Mouse (Mus musculus) neural tube, embryonic 13.5 days (tissue): ENCODE results near the gene Tbx1. TPM values are rescaled to one million over a fixed set of nuclear protein-coding genes. Genes with fewer than 3 reads are reported as not detected.

Experiments
- ATAC-seq: fragments of 200-750 bp; cut with Nextera tagmentation; 2 replicates; pipeline ENCODE4 v1.8.0; 2017; ENCODE audit warnings: low read depth, mild to moderate bottlenecking, moderate TSS enrichment, moderate library complexity
- H3K27ac ChIP-seq: fragments of 300-500 bp; sonication (generic); replicated peaks from 2 replicates; pipeline ENCODE4 v1.5.1; 2015; ENCODE audit warnings: moderate library complexity, mild to moderate bottlenecking, inconsistent platforms
- H3K27me3 ChIP-seq: fragments of 300-500 bp; sonication (generic); 2 replicates; pipeline ENCODE4 v1.6.1; 2015; ENCODE audit warnings: mild to moderate bottlenecking, inconsistent platforms
- H3K36me3 ChIP-seq: fragments of 300-500 bp; sonication (generic); 2 replicates; pipeline ENCODE4 v1.6.1; 2015; ENCODE audit warnings: mild to moderate bottlenecking, inconsistent platforms
- H3K4me1 ChIP-seq: fragments of 300-500 bp; sonication (generic); replicated peaks from 2 replicates; pipeline ENCODE4 v1.6.1; 2015; ENCODE audit warnings: inconsistent platforms
- H3K4me2 ChIP-seq: fragments of 300-500 bp; sonication (generic); 2 replicates; pipeline ENCODE4 v1.6.1; 2015; ENCODE audit warnings: inconsistent platforms, mild to moderate bottlenecking, moderate library complexity
- H3K4me3 ChIP-seq: fragments of 300-500 bp; sonication (generic); 2 replicates; pipeline ENCODE4 v1.5.1; 2015; ENCODE audit warnings: mild to moderate bottlenecking, inconsistent platforms
- H3K9ac ChIP-seq: fragments of 300-500 bp; sonication (generic); 2 replicates; pipeline ENCODE4 v1.6.1; 2015; ENCODE audit warnings: moderate library complexity, mild to moderate bottlenecking, inconsistent platforms
- H3K9me3 ChIP-seq: fragments of 300-500 bp; sonication (generic); 2 replicates; pipeline ENCODE4 v1.6.1; 2016; ENCODE audit warnings: inconsistent platforms
- WGBS: fragments of 180-500 bp; shearing (Covaris S2); methylation state at CpG from one replicate; pipeline ENCODE4 v1.1.7; 2015; 5-methylcytosine and 5-hydroxymethylcytosine counted together
- polyA plus RNA-seq: library from polyadenylated mRNA; unstranded; fragments of >200 nt; fragmentation: Nextera tagmentation; extraction: Ambion mirVana; gene quantifications from 2 replicates; pipeline ENCODE4 v1.2.1, GENCODE M21; 2015

Gene Tbx1
- polyA plus RNA-seq, 1 experiment from 2014 or later = 2.2 TPM

- Histone ChIP-seq H3K9ac (peak overlapping the region; percentile 96), H3K36me3 (peaks cover 19% of the 10 kb centered on the region), H3K4me1 (peaks cover 44% of the 10 kb centered on the region), H3K4me3 (peak overlapping the region; percentile 81), H3K27ac (peak overlapping the region; percentile 93), H3K9me3 (no peaks in the 10 kb centered on the region), H3K4me2 (peak overlapping the region; percentile 94), H3K27me3 (peaks cover 33% of the 10 kb centered on the region)
- ATAC-seq = 0 out of 2 replicates have a peak, but pooled peaks have one; percentile 0
- WGBS = 31% methylated on average over 2 of the region's 2 CpGs
Measured at GRCm38 (mm10) chr16:18628948-18629340, 38.5 kb upstream of the Tbx1 start.

GRCm38 (mm10) chr16:18628206-18628947 lies 37.9 kb upstream of the Tbx1 start:
- Histone ChIP-seq H3K36me3 (peaks cover 25% of the 10 kb centered on the region), H3K4me1 (peaks cover 44% of the 10 kb centered on the region), H3K9me3 (no peaks in the 10 kb centered on the region), H3K4me2 (peak overlapping the region; percentile 94), H3K9ac (peak overlapping the region; percentile 96), H3K4me3 (peak overlapping the region; percentile 81), H3K27me3 (peaks cover 39% of the 10 kb centered on the region), H3K27ac (peak overlapping the region; percentile 93)
- WGBS = 39% methylated on average over 7 of the region's 7 CpGs
- ATAC-seq = peak; percentile 19

GRCm38 (mm10) chr16:18627163-18627562 lies 36.7 kb upstream of the Tbx1 start:
- H3K4me1 ChIP-seq = peaks cover 44% of the 10 kb centered on the region
- no peak overlapping the region for H3K27ac ChIP-seq
- ATAC-seq = no peak
- H3K9me3 ChIP-seq = no peaks in the 10 kb centered on the region
- peak overlapping the region; percentile 94 for H3K4me2 ChIP-seq
- peak overlapping the region; percentile 96 for H3K9ac ChIP-seq
- peaks cover 37% of the 10 kb centered on the region for H3K36me3 ChIP-seq
- peak overlapping the region; percentile 81 for H3K4me3 ChIP-seq
- 51% methylated on average over 3 of the region's 3 CpGs for WGBS
- peaks cover 51% of the 10 kb centered on the region for H3K27me3 ChIP-seq

- H3K4me2 ChIP-seq = peak within 1 kb of the TSS; percentile 94
- no peaks in the 10 kb centered on the region for H3K9me3 ChIP-seq
- H3K4me1 ChIP-seq = peaks cover 51% of the 10 kb centered on the region
- peak within 1 kb of the TSS; percentile 81 for H3K4me3 ChIP-seq
- H3K36me3 ChIP-seq = peaks cover 44% of the 10 kb centered on the region
- no peak within 1 kb of the TSS for H3K27ac ChIP-seq
- ATAC-seq = peak; percentile 7
- H3K27me3 ChIP-seq = peaks cover 58% of the 10 kb centered on the region
- peak within 1 kb of the TSS; percentile 96 for H3K9ac ChIP-seq
- 1% methylated on average over 61 of the region's 65 CpGs for WGBS
Measured at GRCm38 (mm10) chr16:18626376-18626878, 36.0 kb upstream of the Tbx1 start, which contains the start of gene Gm49601. Gene Gm49601, minus strand, starts transcription at chr16:18626427.

- Histone ChIP-seq H3K4me2 (peak overlapping the region; percentile 94), H3K4me1 (peaks cover 57% of the 10 kb centered on the region), H3K36me3 (peaks cover 44% of the 10 kb centered on the region), H3K9ac (peak overlapping the region; percentile 96), H3K4me3 (peak overlapping the region; percentile 81), H3K9me3 (no peaks in the 10 kb centered on the region), H3K27me3 (peaks cover 64% of the 10 kb centered on the region), H3K27ac (no peak overlapping the region)
- 9% methylated on average over 26 of the region's 26 CpGs for WGBS
- no peak for ATAC-seq
Measured at GRCm38 (mm10) chr16:18625791-18626311, 35.4 kb upstream of the Tbx1 start.

GRCm38 (mm10) chr16:18625097-18625496 lies 34.6 kb upstream of the Tbx1 start:
- Histone ChIP-seq H3K36me3 (peaks cover 47% of the 10 kb centered on the region), H3K27ac (no peak overlapping the region), H3K9ac (0 out of 2 replicates have a peak overlapping the region, but pooled peaks have one; percentile 96), H3K9me3 (no peaks in the 10 kb centered on the region), H3K4me2 (no peak overlapping the region), H3K4me3 (no peak overlapping the region), H3K27me3 (peaks cover 72% of the 10 kb centered on the region), H3K4me1 (peaks cover 57% of the 10 kb centered on the region)
- WGBS = 46% methylated on average over 14 of the region's 14 CpGs
- no peak for ATAC-seq

- Histone ChIP-seq H3K36me3 (peaks cover 50% of the 10 kb centered on the region), H3K4me3 (no peak overlapping the region), H3K4me1 (peaks cover 56% of the 10 kb centered on the region), H3K27ac (no peak overlapping the region), H3K4me2 (no peak overlapping the region), H3K27me3 (peaks cover 76% of the 10 kb centered on the region), H3K9ac (no peak overlapping the region), H3K9me3 (no peaks in the 10 kb centered on the region)
- 28% methylated on average over 15 of the region's 15 CpGs for WGBS
- ATAC-seq = no peak
Measured at GRCm38 (mm10) chr16:18624641-18625040, 34.2 kb upstream of the Tbx1 start.

GRCm38 (mm10) chr16:18623751-18624540 lies 33.5 kb upstream of the Tbx1 start:
- no peak for ATAC-seq
- Histone ChIP-seq H3K4me2 (no peak overlapping the region), H3K27ac (no peak overlapping the region), H3K9ac (no peak overlapping the region), H3K4me1 (peaks cover 53% of the 10 kb centered on the region), H3K9me3 (no peaks in the 10 kb centered on the region), H3K36me3 (peaks cover 50% of the 10 kb centered on the region), H3K4me3 (no peak overlapping the region), H3K27me3 (peaks cover 83% of the 10 kb centered on the region)
- WGBS = 24% methylated on average over 15 of the region's 15 CpGs

GRCm38 (mm10) chr16:18622916-18623750 lies 32.7 kb upstream of the Tbx1 start:
- Histone ChIP-seq H3K4me1 (peaks cover 45% of the 10 kb centered on the region), H3K4me2 (no peak overlapping the region), H3K9ac (no peak overlapping the region; the same call in 1 of the 2 replicates), H3K27ac (no peak overlapping the region), H3K27me3 (peaks cover 91% of the 10 kb centered on the region), H3K36me3 (peaks cover 50% of the 10 kb centered on the region), H3K4me3 (no peak overlapping the region), H3K9me3 (no peaks in the 10 kb centered on the region)
- 26% methylated on average over 29 of the region's 29 CpGs for WGBS
- ATAC-seq = no peak

GRCm38 (mm10) chr16:18622019-18622418 lies 31.5 kb upstream of the Tbx1 start, which contains the start of gene Gp1bb:
Gene Gp1bb, minus strand, starts transcription at chr16:18622403.
- no peak within 1 kb of the TSS for H3K27ac ChIP-seq
- peaks cover 92% of the 10 kb centered on the region for H3K27me3 ChIP-seq
- peak within 1 kb of the TSS; percentile 37 for H3K4me3 ChIP-seq
- H3K36me3 ChIP-seq = peaks cover 50% of the 10 kb centered on the region
- peaks cover 40% of the 10 kb centered on the region for H3K4me1 ChIP-seq
- peak within 1 kb of the TSS; percentile 58; the same call in 1 of the 2 replicates for H3K9ac ChIP-seq
- ATAC-seq = no peak
- H3K4me2 ChIP-seq = peak within 1 kb of the TSS; percentile 63
- H3K9me3 ChIP-seq = no peaks in the 10 kb centered on the region
- WGBS = 12% methylated on average over 17 of the region's 17 CpGs

GRCm38 (mm10) chr16:18621362-18622001 lies 31.0 kb upstream of the Tbx1 start:
- WGBS = 3% methylated on average over 38 of the region's 38 CpGs
- no peak for ATAC-seq
- no peak overlapping the region for H3K27ac ChIP-seq
- H3K4me1 ChIP-seq = peaks cover 36% of the 10 kb centered on the region
- peak overlapping the region; percentile 58 for H3K9ac ChIP-seq
- H3K27me3 ChIP-seq = peaks cover 93% of the 10 kb centered on the region
- H3K36me3 ChIP-seq = peaks cover 50% of the 10 kb centered on the region
- H3K9me3 ChIP-seq = no peaks in the 10 kb centered on the region
- peak overlapping the region; percentile 37 for H3K4me3 ChIP-seq
- peak overlapping the region; percentile 63 for H3K4me2 ChIP-seq
